Mouse (Mus musculus) induced T-regulatory cell, adult 2 months (primary cell): ENCODE results near the gene Gpam.

Source experiments
- DNase-seq: peaks from one replicate; pipeline ENCODE4 v3.0.0-alpha.2; 2012; ENCODE audit warnings: low read depth

Gpam gene

GRCm38 (mm10) chr19:55138506-55138905 lies 11.5 kb upstream of the Gpam start:
- no peak for DNase-seq

- DNase-seq: no peak
Observed at GRCm38 (mm10) chr19:55137884-55138283, 10.8 kb upstream of the Gpam start.

- no peak for DNase-seq
Observed at GRCm38 (mm10) chr19:55136693-55137427, 9.8 kb upstream of the Gpam start.

- no peak for DNase-seq
Observed at GRCm38 (mm10) chr19:55135918-55136317, 8.9 kb upstream of the Gpam start.

GRCm38 (mm10) chr19:55134521-55134920 lies 7.5 kb upstream of the Gpam start:
- DNase-seq: no peak

- no peak for DNase-seq
Observed at GRCm38 (mm10) chr19:55132476-55132875, 5.4 kb upstream of the Gpam start.

- no peak for DNase-seq
Observed at GRCm38 (mm10) chr19:55131747-55132146, 4.7 kb upstream of the Gpam start.

- DNase-seq: no peak
Observed at GRCm38 (mm10) chr19:55128469-55128868, 1.4 kb upstream of the Gpam start.

- no peak for DNase-seq
Observed at GRCm38 (mm10) chr19:55125456-55125855, 1.6 kb downstream of the Gpam start.

- DNase-seq: no peak
Observed at GRCm38 (mm10) chr19:55123001-55123536, 4.0 kb downstream of the Gpam start.

GRCm38 (mm10) chr19:55122351-55122980 lies 4.6 kb downstream of the Gpam start:
- DNase-seq: no peak

GRCm38 (mm10) chr19:55121836-55122235 lies 5.2 kb downstream of the Gpam start:
- DNase-seq: no peak

GRCm38 (mm10) chr19:55120518-55121244 lies 6.4 kb downstream of the Gpam start:
- no peak for DNase-seq

- no peak for DNase-seq
Observed at GRCm38 (mm10) chr19:55119541-55119940, 7.5 kb downstream of the Gpam start.

GRCm38 (mm10) chr19:55117991-55118390 lies 9.0 kb downstream of the Gpam start:
- no peak for DNase-seq

- DNase-seq: no peak
Observed at GRCm38 (mm10) chr19:55117059-55117815, 9.8 kb downstream of the Gpam start.

GRCm38 (mm10) chr19:55115532-55115931 lies 11.5 kb downstream of the Gpam start:
- DNase-seq: no peak

GRCm38 (mm10) chr19:55114825-55115395 lies 12.1 kb downstream of the Gpam start:
- no peak for DNase-seq

GRCm38 (mm10) chr19:55107896-55108295 lies 19.1 kb downstream of the Gpam start:
- no peak for DNase-seq

- DNase-seq: no peak
Observed at GRCm38 (mm10) chr19:55105969-55106368, 21.1 kb downstream of the Gpam start.

- DNase-seq: no peak
Observed at GRCm38 (mm10) chr19:55103081-55103830, 23.8 kb downstream of the Gpam start.
